Mouse (Mus musculus): ENCODE data around the gene Tmem265. TPM values are rescaled to one million over a fixed set of nuclear protein-coding genes. Genes with fewer than 3 reads are reported as not detected.

The Tmem265 gene
- total and polyA plus RNA-seq, 3 experiments: 0.87 to 2.5 TPM; not detected in 1

GRCm38 (mm10) chr7:127611011-127611410 lies 49.8 kb downstream of the Tmem265 start:
- H3K4me1 ChIP-seq (ENCODE audit: insufficient read depth, low read depth, low read length): peaks cover 16% of the 10 kb centered on the region
- H3K27me3 ChIP-seq (ENCODE audit: insufficient read depth, low read length): peaks cover 24% of the 10 kb centered on the region; the same call in 1 of the 2 replicates
- ATAC-seq (ENCODE audit: extremely low read depth, insufficient number of reproducible peaks, low FRiP score, poor library complexity, severe bottlenecking) (no peak), DNase-seq (ENCODE audit: low spot score) (no peak)
- TF ChIP-seq CTCF (IDR thresholded peaks at IDR 0.05; ENCODE audit: low read depth, low read length) (no peak), GATA1 (IDR thresholded peaks at IDR 0.05; ENCODE audit: borderline replicate concordance, low read length) (no peak), GATA2 (IDR thresholded peaks at IDR 0.05; ENCODE audit: borderline replicate concordance, low read depth, low read length) (no peak), TAL1 (conservative IDR thresholded peaks at IDR 0.05; ENCODE audit: low read depth, low read length) (no peak), POLR2AphosphoS5 (IDR thresholded peaks at IDR 0.05; ENCODE audit: insufficient replicate concordance, low read depth, low read length) (no peak)
- H3K36me3 ChIP-seq (replicated peaks): peaks cover 60% of the 10 kb centered on the region
- H3K9me3 ChIP-seq (replicated peaks): peaks cover 8% of the 10 kb centered on the region
- no peak overlapping the region for H3K4me3 ChIP-seq (ENCODE audit: low read depth, low read length)

- TF ChIP-seq CTCF (IDR thresholded peaks at IDR 0.05; ENCODE audit: low read depth, low read length): no peak
- TF ChIP-seq GATA1 (IDR thresholded peaks at IDR 0.05; ENCODE audit: borderline replicate concordance, low read length): no peak
- TF ChIP-seq GATA2 (IDR thresholded peaks at IDR 0.05; ENCODE audit: borderline replicate concordance, low read depth, low read length): no peak
- no peak for TF ChIP-seq TAL1 (conservative IDR thresholded peaks at IDR 0.05; ENCODE audit: low read depth, low read length)
- TF ChIP-seq POLR2AphosphoS5 (IDR thresholded peaks at IDR 0.05; ENCODE audit: insufficient replicate concordance, low read depth, low read length): no peak
- peaks cover 57% of the 10 kb centered on the region for H3K36me3 ChIP-seq (replicated peaks)
- H3K27me3 ChIP-seq (ENCODE audit: insufficient read depth, low read length): peaks cover 24% of the 10 kb centered on the region; the same call in 1 of the 2 replicates
- peaks cover 17% of the 10 kb centered on the region for H3K4me1 ChIP-seq (ENCODE audit: insufficient read depth, low read depth, low read length)
- ATAC-seq (ENCODE audit: extremely low read depth, insufficient number of reproducible peaks, low FRiP score, poor library complexity, severe bottlenecking): no peak
- H3K9me3 ChIP-seq (replicated peaks): peaks cover 8% of the 10 kb centered on the region
- no peak for DNase-seq (ENCODE audit: low spot score)
- H3K4me3 ChIP-seq (ENCODE audit: low read depth, low read length): no peak overlapping the region
Observed at GRCm38 (mm10) chr7:127611561-127611960, 50.4 kb downstream of the Tmem265 start.

GRCm38 (mm10) chr7:127613501-127613900 lies 52.3 kb downstream of the Tmem265 start:
- Histone ChIP-seq H3K27me3 (ENCODE audit: insufficient read depth, low read length) (peaks cover 21% of the 10 kb centered on the region; the same call in 1 of the 2 replicates), H3K4me1 (ENCODE audit: insufficient read depth, low read depth, low read length) (peaks cover 17% of the 10 kb centered on the region), H3K9me3 (replicated peaks) (peaks cover 8% of the 10 kb centered on the region), H3K4me3 (ENCODE audit: low read depth, low read length) (no peak overlapping the region), H3K36me3 (replicated peaks) (peaks cover 45% of the 10 kb centered on the region)
- DNase-seq (ENCODE audit: low spot score): no peak
- TF ChIP-seq CTCF (IDR thresholded peaks at IDR 0.05; ENCODE audit: low read depth, low read length) (no peak), TAL1 (conservative IDR thresholded peaks at IDR 0.05; ENCODE audit: low read depth, low read length) (no peak)
- ATAC-seq (ENCODE audit: extremely low read depth, insufficient number of reproducible peaks, low FRiP score, poor library complexity, severe bottlenecking): no peak

- H3K4me1 ChIP-seq (ENCODE audit: insufficient read depth, low read depth, low read length): peaks cover 17% of the 10 kb centered on the region
- H3K9me3 ChIP-seq (replicated peaks): peaks cover 8% of the 10 kb centered on the region
- H3K4me3 ChIP-seq (ENCODE audit: low read depth, low read length): peak overlapping the region; percentile 71
- ATAC-seq (ENCODE audit: extremely low read depth, insufficient number of reproducible peaks, low FRiP score, poor library complexity, severe bottlenecking): no peak
- H3K27me3 ChIP-seq (ENCODE audit: insufficient read depth, low read length): peaks cover 19% of the 10 kb centered on the region; the same call in 1 of the 2 replicates
- peaks cover 39% of the 10 kb centered on the region for H3K36me3 ChIP-seq (replicated peaks)
- DNase-seq (ENCODE audit: low spot score): no peak
- TF ChIP-seq GATA2 (IDR thresholded peaks at IDR 0.05; ENCODE audit: borderline replicate concordance, low read depth, low read length) (no peak), CTCF (IDR thresholded peaks at IDR 0.05; ENCODE audit: low read depth, low read length) (no peak), POLR2AphosphoS5 (IDR thresholded peaks at IDR 0.05; ENCODE audit: insufficient replicate concordance, low read depth, low read length) (no peak), TAL1 (conservative IDR thresholded peaks at IDR 0.05; ENCODE audit: low read depth, low read length) (no peak), GATA1 (IDR thresholded peaks at IDR 0.05; ENCODE audit: borderline replicate concordance, low read length) (no peak)
Observed at GRCm38 (mm10) chr7:127614091-127614490, 52.9 kb downstream of the Tmem265 start.

DNA sequence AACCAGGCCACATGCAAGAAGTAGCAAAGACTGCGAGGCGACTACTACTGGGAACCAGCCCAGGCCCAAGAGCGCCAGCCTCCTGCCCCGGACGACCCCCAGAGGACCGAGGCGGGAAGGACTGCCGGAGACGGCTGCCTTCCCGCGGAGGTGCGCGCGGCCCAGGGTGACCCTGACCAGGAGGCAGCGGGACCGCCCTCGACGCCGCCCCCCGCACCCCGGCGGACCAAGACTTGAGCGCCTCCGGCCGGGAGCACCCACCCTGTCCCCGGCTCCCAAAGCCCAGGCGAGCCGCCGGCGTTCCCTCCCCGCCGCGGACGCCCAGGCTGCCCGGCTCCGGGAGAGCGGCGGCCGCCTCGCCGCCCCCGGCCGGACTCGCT lies 53.3 kb downstream of the Tmem265 start:
- ATAC-seq (ENCODE audit: extremely low read depth, insufficient number of reproducible peaks, low FRiP score, poor library complexity, severe bottlenecking): no peak

DNA sequence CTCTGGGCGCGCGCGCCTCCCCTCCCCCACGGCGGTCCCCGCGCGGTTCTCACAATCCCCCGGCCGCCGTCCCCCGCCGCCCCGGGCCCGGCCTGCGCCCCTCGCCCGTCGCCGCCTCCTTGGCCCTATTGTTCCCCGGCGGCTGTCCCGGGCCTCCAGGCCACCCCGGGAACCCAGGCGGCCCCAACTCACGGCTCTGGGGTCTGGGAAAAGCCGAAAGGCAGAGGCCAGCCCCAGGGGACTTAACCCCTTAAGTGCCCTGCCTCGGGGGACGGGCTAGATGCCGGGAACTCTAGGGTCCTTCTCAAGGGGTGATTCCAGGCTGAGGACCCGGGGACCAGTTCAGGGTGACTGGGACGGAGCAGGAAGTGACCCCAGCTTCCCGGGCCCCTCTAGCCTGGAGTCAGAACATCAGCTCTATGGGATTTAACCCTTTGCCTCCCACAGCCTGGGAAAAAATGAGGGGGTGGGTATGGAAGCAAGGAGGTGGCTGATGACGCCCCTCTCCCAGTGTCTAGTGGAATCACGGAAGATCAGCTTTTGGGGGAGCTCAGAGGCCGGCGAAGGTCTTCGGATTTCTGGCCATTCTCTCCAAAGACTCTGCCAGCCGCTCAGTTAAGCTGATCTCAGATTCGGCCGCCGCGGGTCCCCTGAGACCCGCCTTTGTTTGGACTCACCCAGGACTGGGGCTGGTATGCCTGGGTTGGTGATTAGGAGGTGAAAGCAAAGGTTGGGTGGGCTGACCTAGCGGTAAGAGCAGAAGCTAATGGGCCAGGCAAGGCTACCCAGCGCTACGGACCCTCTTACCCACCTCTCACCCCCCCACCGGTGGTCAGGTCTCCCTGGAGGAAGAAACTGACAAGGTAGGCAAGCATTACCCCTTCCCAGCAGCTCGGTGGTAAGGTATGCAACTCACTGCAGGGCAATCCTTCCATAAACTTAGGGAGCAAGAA lies 54.0 kb downstream of the Tmem265 start, which contains the start of gene Zfp629:
Gene Zfp629, minus strand, starts transcription at position 907 of the 953 bp plus-strand sequence.
- no peak for TF ChIP-seq GATA1 (IDR thresholded peaks at IDR 0.05; ENCODE audit: borderline replicate concordance, low read length)
- no peak for TF ChIP-seq POLR2AphosphoS5 (IDR thresholded peaks at IDR 0.05; ENCODE audit: insufficient replicate concordance, low read depth, low read length)
- no peak for TF ChIP-seq TAL1 (conservative IDR thresholded peaks at IDR 0.05; ENCODE audit: low read depth, low read length)
- TF ChIP-seq GATA2 (IDR thresholded peaks at IDR 0.05; ENCODE audit: borderline replicate concordance, low read depth, low read length): no peak
- TF ChIP-seq CTCF (IDR thresholded peaks at IDR 0.05; ENCODE audit: low read depth, low read length): no peak
- DNase-seq (ENCODE audit: low spot score) (peak; percentile 54), ATAC-seq (ENCODE audit: extremely low read depth, insufficient number of reproducible peaks, low FRiP score, poor library complexity, severe bottlenecking) (no peak; the same call in none of the 2 replicates)

More for the DNA sequence above, 53.3 kb downstream of the Tmem265 start:
- no peak for TF ChIP-seq GATA2 (IDR thresholded peaks at IDR 0.05; ENCODE audit: borderline replicate concordance, low read depth, low read length)
- TF ChIP-seq CTCF (IDR thresholded peaks at IDR 0.05; ENCODE audit: low read depth, low read length): no peak
- no peak for TF ChIP-seq GATA1 (IDR thresholded peaks at IDR 0.05; ENCODE audit: borderline replicate concordance, low read length)
- TF ChIP-seq TAL1 (conservative IDR thresholded peaks at IDR 0.05; ENCODE audit: low read depth, low read length): no peak
- no peak for TF ChIP-seq POLR2AphosphoS5 (IDR thresholded peaks at IDR 0.05; ENCODE audit: insufficient replicate concordance, low read depth, low read length)
- peaks cover 35% of the 10 kb centered on the region for H3K36me3 ChIP-seq (replicated peaks)
- peaks cover 8% of the 10 kb centered on the region for H3K9me3 ChIP-seq (replicated peaks)
- H3K27me3 ChIP-seq (ENCODE audit: insufficient read depth, low read length): peaks cover 19% of the 10 kb centered on the region; the same call in 1 of the 2 replicates
- H3K4me1 ChIP-seq (ENCODE audit: insufficient read depth, low read depth, low read length): peaks cover 17% of the 10 kb centered on the region
- peak overlapping the region; percentile 71 for H3K4me3 ChIP-seq (ENCODE audit: low read depth, low read length)
- DNase-seq (ENCODE audit: low spot score): peak; percentile 56

More for the DNA sequence above, 54.0 kb downstream of the Tmem265 start, which contains the start of gene Zfp629:
- peaks cover 19% of the 10 kb centered on the region; the same call in 1 of the 2 replicates for H3K27me3 ChIP-seq (ENCODE audit: insufficient read depth, low read length)
- H3K9me3 ChIP-seq (replicated peaks): peaks cover 8% of the 10 kb centered on the region
- peak within 1 kb of the TSS; percentile 71 for H3K4me3 ChIP-seq (ENCODE audit: low read depth, low read length)
- H3K4me1 ChIP-seq (ENCODE audit: insufficient read depth, low read depth, low read length): peaks cover 17% of the 10 kb centered on the region
- peaks cover 30% of the 10 kb centered on the region for H3K36me3 ChIP-seq (replicated peaks)

Measured in G1E (cell line).